Mouse (Mus musculus) adrenal gland, adult 10 weeks (tissue): Measurements from ENCODE around the gene Galnt12. TPM values are rescaled to one million over a fixed set of nuclear protein-coding genes. Genes with fewer than 3 reads are reported as not detected.

Experiments
- polyA plus RNA-seq: library from polyadenylated mRNA; stranded (reverse); fragments of 350-450 nt; fragmentation: Illumina TruSeq; extraction: RNeasy Lipid Tissue Mini Kit (QIAGEN cat#74804); gene quantifications from one replicate; pipeline ENCODE4 v1.2.3, GENCODE M21; 2014; ENCODE audit warnings: low read depth, low replicate concordance

Gene Galnt12
- polyA plus RNA-seq = 0.82 TPM

DNA sequence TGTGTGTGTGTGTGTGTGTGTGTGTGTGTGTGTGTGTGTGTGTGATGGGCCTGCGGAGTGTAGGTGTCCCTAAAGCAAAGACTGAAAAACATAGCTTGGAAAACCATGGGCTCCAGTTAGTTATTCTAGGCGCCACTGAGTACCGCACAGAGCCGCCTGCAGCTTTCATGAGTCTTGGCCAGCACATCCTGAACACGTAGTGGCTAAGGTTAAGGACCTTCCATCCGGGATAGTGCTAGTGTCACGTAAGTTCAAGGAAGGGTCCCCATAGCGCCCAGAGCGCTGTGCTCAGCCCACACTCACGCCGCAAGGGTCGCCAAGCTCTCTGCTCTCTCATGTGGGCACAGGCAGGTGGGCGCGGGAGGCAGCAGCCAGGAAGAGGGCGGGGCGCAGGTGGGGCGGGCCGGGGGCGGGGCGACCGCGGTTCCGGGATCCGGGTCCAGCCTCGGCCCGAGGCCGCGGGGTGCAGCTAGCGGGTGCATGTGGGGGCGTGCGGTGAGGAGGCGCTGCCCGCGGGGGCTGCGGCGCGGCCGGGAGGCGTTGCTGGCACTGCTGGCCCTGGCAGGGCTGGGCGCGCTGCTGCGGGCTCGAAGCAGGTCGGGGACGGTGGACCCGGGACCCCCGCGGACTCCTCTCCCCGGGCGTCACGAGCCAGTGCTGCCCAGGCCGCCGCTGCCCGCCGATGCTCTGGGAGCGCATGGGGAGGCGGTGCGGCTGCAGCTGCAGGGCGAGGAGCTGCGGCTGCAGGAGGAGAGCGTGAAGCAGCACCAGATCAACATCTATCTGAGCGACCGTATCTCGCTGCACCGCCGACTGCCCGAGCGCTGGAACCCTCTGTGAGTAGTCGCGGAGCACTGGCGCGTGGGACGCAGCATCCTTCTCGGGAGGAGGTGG is at the start of gene Galnt12:
Galnt12 (plus strand) TSS at position 417 of the 894 bp plus-strand sequence.

DNA sequence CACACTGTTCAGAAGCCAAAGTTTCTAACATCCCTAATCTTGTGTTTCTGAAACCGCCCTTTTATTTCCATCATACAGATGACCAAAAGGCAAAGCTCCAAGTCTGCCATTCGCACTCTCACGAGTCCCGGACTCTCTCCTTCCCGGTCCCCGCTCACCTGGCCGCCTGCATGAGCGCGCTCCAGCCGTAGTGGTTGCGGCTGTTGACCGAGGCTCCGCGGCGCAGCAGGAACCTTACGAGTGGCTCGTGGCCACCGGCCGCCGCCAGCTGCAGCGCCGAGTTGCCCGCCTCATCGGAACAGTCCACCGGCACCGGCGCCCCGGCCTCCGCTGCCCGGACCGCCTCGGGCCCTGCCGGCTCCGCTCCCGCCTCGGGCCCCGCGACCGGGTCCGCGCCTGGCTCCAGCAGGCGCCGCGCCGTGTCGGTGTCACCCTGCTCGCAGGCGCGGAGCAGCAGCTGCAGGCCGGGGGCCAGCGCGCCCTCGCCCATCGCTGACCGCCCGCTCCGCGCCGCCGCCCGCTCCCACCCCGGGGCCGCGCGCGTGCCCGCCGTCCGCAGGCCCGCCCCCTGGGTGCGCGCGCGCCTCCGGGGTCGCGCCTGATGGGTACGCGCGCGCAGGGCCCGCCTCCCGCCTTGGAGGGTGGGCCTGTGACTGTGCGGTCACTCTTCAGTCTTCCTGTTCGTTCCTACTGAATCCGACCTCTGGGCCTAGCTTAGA is 34.8 kb upstream of the Galnt12 start, which contains the start of gene Anks6:
Anks6 (minus strand) TSS at position 637 of the 719 bp plus-strand sequence.

Other genes with a start within 250 kb of the Galnt12 start
- gene Gabbr2, start 100.0 kb upstream of the Galnt12 start, polyA plus RNA-seq = 0.12 TPM
- not detected for gene Anks6, start 34.5 kb upstream of the Galnt12 start, polyA plus RNA-seq
- 24.1 TPM for gene Col15a1, start 116.3 kb downstream of the Galnt12 start, polyA plus RNA-seq